Mouse (Mus musculus) neural tube, embryonic 12.5 days (tissue): ENCODE data around the gene Gzmd. TPM values are rescaled to one million over a fixed set of nuclear protein-coding genes. Genes with fewer than 3 reads are reported as not detected.
"Not testable (repeated sequence)": the region's sequence is repeated elsewhere in the genome, so short reads cannot be mapped to it uniquely, and the experiment has no call there.

Experiments used
- ATAC-seq: fragments of 200-750 bp; cut with Nextera tagmentation; 2 replicates; pipeline ENCODE4 v1.8.0; 2017; ENCODE audit warnings: low read depth, mild to moderate bottlenecking, moderate TSS enrichment, moderate library complexity; ENCODE audit not compliant: low FRiP score
- H3K27ac ChIP-seq: fragments of 300-500 bp; sonication (generic); 2 replicates; pipeline ENCODE4 v1.5.1; 2016
- H3K27me3 ChIP-seq: fragments of 300-500 bp; sonication (generic); replicated peaks from 2 replicates; pipeline ENCODE4 v1.6.1; 2016; ENCODE audit warnings: mild to moderate bottlenecking
- H3K36me3 ChIP-seq: fragments of 300-500 bp; sonication (generic); 2 replicates; pipeline ENCODE4 v1.6.1; 2016; ENCODE audit warnings: mild to moderate bottlenecking
- H3K4me1 ChIP-seq: fragments of 300-500 bp; sonication (generic); 2 replicates; pipeline ENCODE4 v1.6.1; 2016
- H3K4me2 ChIP-seq: fragments of 300-500 bp; sonication (generic); replicated peaks from 2 replicates; pipeline ENCODE4 v1.6.1; 2016; ENCODE audit warnings: mild to moderate bottlenecking
- H3K4me3 ChIP-seq: fragments of 300-500 bp; sonication (generic); 2 replicates; pipeline ENCODE4 v1.5.1; 2016
- H3K9ac ChIP-seq: fragments of 300-500 bp; sonication (generic); 2 replicates; pipeline ENCODE4 v1.6.1; 2016; ENCODE audit warnings: mild to moderate bottlenecking
- H3K9me3 ChIP-seq: fragments of 300-500 bp; sonication (generic); 2 replicates; pipeline ENCODE4 v1.6.1; 2016; ENCODE audit warnings: mild to moderate bottlenecking
- WGBS: fragments of 180-500 bp; shearing (Covaris S2); methylation state at CpG from one replicate; pipeline ENCODE4 v1.1.7; 2016; 5-methylcytosine and 5-hydroxymethylcytosine counted together
- polyA plus RNA-seq: library from polyadenylated mRNA; unstranded; fragments of >200 nt; fragmentation: Nextera tagmentation; extraction: Ambion mirVana; gene quantifications from 2 replicates; pipeline ENCODE4 v1.2.1, GENCODE M21; 2016

Gzmd gene
- not detected in 2 replicates for polyA plus RNA-seq

GRCm38 (mm10) chr14:56132508-56132907 lies at the start of gene Gzmd:
TSS of gene Gzmd (minus strand) at chr14:56132608.
- not testable (repeated sequence) for H3K9me3 ChIP-seq, H3K27me3 ChIP-seq, H3K36me3 ChIP-seq, H3K4me3 ChIP-seq, H3K4me2 ChIP-seq, ATAC-seq, H3K27ac ChIP-seq, H3K4me1 ChIP-seq, H3K9ac ChIP-seq
- WGBS = 77% methylated on average over 2 of the region's 2 CpGs

GRCm38 (mm10) chr14:56177651-56178050 lies 45.2 kb upstream of the Gzmd start:
- H3K27me3 ChIP-seq, H3K9me3 ChIP-seq, H3K4me1 ChIP-seq, H3K4me2 ChIP-seq, H3K36me3 ChIP-seq, H3K27ac ChIP-seq, H3K4me3 ChIP-seq, ATAC-seq, H3K9ac ChIP-seq: not testable (repeated sequence)
- WGBS = 25% methylated on average over 8 of the region's 8 CpGs

DNA sequence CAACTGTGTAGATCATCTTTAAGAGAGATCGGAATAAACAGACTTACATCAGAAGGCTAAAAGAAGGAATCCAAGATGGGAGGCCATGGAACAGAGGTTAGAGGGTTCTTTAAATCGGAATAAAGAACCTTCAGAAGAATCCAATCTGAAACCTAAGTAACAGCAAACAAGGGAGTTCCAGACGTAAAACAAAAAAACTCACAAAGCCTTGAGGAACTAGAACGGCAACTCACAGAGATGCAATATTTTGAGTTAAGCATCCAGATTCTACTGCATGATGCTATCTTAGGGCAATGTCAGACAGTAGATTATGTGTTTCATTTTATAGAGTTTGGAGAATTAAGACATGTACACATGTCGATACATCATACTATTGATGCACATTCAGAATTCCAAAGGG lies 42.1 kb upstream of the Gzmd start, which contains the start of gene Gzmn:
Gene Gzmn (minus strand): TSS at position 101 of the 400 bp plus-strand sequence.
- Histone ChIP-seq H3K4me3 (no peak within 1 kb of the TSS), H3K27me3 (no peaks in the 10 kb centered on the region), H3K4me2 (no peak within 1 kb of the TSS), H3K27ac (no peak within 1 kb of the TSS), H3K9me3 (no peaks in the 10 kb centered on the region), H3K4me1 (no peaks in the 10 kb centered on the region), H3K9ac (no peak within 1 kb of the TSS), H3K36me3 (no peaks in the 10 kb centered on the region)
- no peak for ATAC-seq
- WGBS = 92% methylated on average over 5 of the region's 5 CpGs

DNA sequence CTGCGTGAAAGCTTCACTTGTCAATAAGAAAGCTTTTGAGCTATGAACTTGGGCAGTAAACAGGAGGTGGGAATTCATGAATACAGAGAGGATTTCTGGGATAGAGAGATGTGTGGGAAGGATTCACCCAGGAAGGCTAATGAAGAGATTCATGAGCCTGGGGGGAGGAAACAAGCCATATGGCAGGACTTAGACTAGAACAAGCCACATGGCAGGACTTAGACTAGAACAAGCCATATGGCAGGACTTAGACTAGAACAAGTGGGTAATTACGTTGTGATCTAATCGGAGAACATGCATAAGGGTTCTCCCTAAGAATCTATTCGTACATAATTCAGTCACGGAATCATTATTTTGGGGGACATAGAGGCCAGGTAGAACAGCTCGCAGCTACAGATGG lies 41.0 kb upstream of the Gzmd start:
- H3K27ac ChIP-seq = no peak overlapping the region
- no peaks in the 10 kb centered on the region for H3K9me3 ChIP-seq
- ATAC-seq = no peak
- 92% methylated on average over 6 of the region's 6 CpGs for WGBS
- H3K4me3 ChIP-seq = no peak overlapping the region
- no peaks in the 10 kb centered on the region for H3K27me3 ChIP-seq
- H3K36me3 ChIP-seq = no peaks in the 10 kb centered on the region
- H3K9ac ChIP-seq = no peak overlapping the region
- no peaks in the 10 kb centered on the region for H3K4me1 ChIP-seq
- no peak overlapping the region for H3K4me2 ChIP-seq

DNA sequence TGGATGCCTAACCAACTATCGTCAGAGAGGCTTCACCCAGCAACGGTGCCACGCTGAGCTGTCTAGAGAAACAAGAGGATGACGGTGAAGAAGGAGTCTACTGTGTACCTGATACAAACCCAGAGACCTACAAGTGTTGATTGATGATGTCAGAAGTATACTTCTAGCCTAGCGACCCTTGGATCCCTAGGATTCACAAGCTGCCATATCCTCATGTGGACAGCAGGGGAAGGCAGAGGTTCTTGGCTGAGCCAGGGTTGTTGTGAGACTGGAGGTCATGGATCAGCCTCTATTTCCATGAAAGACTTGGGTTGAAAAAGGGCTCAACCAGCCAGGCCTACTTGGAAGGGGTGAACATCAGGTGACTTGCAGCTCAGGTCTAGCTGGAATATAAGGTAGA lies 40.3 kb upstream of the Gzmd start:
- no peaks in the 10 kb centered on the region for H3K36me3 ChIP-seq
- no peaks in the 10 kb centered on the region for H3K9me3 ChIP-seq
- no peak overlapping the region for H3K4me3 ChIP-seq
- no peaks in the 10 kb centered on the region for H3K27me3 ChIP-seq
- H3K9ac ChIP-seq = no peak overlapping the region
- 95% methylated on average over 5 of the region's 5 CpGs for WGBS
- no peak overlapping the region for H3K4me2 ChIP-seq
- ATAC-seq = no peak
- H3K27ac ChIP-seq = no peak overlapping the region
- H3K4me1 ChIP-seq = no peaks in the 10 kb centered on the region

DNA sequence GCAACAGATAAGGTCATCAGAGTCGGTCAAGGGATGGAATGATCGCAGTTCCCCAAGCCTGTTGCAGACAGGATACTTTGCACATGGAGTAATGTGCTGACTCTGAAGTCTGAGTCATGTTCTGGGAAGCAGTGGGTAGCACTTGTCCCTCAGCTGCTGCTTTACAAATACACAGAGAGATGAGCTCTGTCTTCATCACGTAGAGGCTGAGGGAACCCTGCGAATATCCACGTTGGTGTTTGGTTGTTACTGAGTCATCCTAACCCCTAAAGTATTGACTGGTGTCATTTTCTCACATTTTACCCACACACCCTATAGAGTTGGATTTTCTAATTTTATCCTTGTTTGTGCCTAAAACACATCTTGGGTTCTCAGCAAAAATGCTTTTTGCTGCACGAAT lies 35.6 kb upstream of the Gzmd start:
- Histone ChIP-seq H3K36me3 (no peaks in the 10 kb centered on the region), H3K9ac (no peak overlapping the region), H3K4me1 (no peaks in the 10 kb centered on the region), H3K9me3 (no peaks in the 10 kb centered on the region), H3K4me3 (no peak overlapping the region), H3K4me2 (no peak overlapping the region), H3K27me3 (no peaks in the 10 kb centered on the region), H3K27ac (no peak overlapping the region)
- 88% methylated on average over 6 of the region's 6 CpGs for WGBS
- no peak for ATAC-seq

DNA sequence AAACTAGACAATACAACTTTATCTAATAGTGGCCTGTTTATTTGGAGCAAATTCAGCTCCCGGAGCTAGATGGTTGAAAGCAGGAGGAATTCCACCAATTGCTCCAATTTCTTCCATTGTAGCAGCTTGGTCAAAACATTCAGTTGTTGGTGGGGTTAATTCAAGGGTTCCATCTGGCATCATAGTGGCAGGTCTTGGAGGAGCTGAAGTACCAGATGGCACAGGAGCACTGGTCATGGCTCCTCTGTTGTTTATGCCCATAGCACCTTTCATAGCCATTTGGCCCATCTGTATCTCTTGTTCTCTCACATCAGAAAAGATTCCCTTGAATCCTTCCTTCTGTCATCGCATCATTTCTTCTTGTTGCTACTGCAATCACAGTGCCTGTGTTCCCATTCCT lies 29.7 kb upstream of the Gzmd start:
- Histone ChIP-seq H3K27me3 (no peaks in the 10 kb centered on the region), H3K4me1 (no peaks in the 10 kb centered on the region), H3K4me2 (no peak overlapping the region), H3K27ac (no peak overlapping the region), H3K9me3 (no peaks in the 10 kb centered on the region), H3K9ac (no peak overlapping the region), H3K4me3 (no peak overlapping the region), H3K36me3 (no peaks in the 10 kb centered on the region)
- ATAC-seq = no peak
- WGBS = 86% methylated on average over 2 of the region's 2 CpGs

DNA sequence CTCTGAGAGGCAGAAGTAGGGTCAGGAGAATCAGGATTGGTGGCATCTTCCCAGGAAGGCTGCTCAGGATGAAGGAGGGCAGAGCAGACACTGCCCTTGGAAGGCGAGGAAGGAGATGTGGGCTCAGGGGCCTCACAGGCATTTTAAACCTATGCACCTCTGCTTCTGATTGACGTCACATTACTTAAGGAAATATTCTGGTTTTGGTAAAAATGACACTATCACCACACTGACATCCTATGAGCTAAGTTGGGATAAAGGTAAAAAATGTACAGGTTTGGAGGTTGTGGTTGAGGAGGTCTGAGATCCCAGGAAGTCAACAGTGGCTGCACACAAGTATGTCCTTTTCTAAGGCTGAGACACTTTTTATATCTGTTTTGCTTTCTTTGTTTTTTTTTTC lies 27.1 kb upstream of the Gzmd start, which contains the start of gene Gzmg:
Gene Gzmg (minus strand): TSS at position 101 of the 400 bp plus-strand sequence.
- not testable (repeated sequence) for H3K9ac ChIP-seq, H3K27me3 ChIP-seq, H3K4me3 ChIP-seq, H3K4me1 ChIP-seq, H3K27ac ChIP-seq, H3K9me3 ChIP-seq, ATAC-seq, H3K4me2 ChIP-seq, H3K36me3 ChIP-seq
- WGBS = 87% methylated on average over 2 of the region's 2 CpGs

GRCm38 (mm10) chr14:56155340-56155739 lies 22.9 kb upstream of the Gzmd start:
- Histone ChIP-seq H3K36me3 (no peaks in the 10 kb centered on the region), H3K27ac (no peak overlapping the region), H3K9me3 (no peaks in the 10 kb centered on the region), H3K27me3 (no peaks in the 10 kb centered on the region), H3K9ac (no peak overlapping the region), H3K4me1 (no peaks in the 10 kb centered on the region), H3K4me2 (no peak overlapping the region), H3K4me3 (no peak overlapping the region)
- 66% methylated on average over 2 of the region's 2 CpGs for WGBS
- ATAC-seq = no peak

GRCm38 (mm10) chr14:56133675-56134074 lies 1.3 kb upstream of the Gzmd start:
- WGBS = 79% methylated on average over 1 of the region's 1 CpGs
- not testable (repeated sequence) for H3K27me3 ChIP-seq, ATAC-seq, H3K4me1 ChIP-seq, H3K4me3 ChIP-seq, H3K9me3 ChIP-seq, H3K9ac ChIP-seq, H3K27ac ChIP-seq, H3K36me3 ChIP-seq, H3K4me2 ChIP-seq

- WGBS = 55% methylated on average over 3 of the region's 3 CpGs
- Histone ChIP-seq H3K27ac (no peak overlapping the region), H3K9ac (no peak overlapping the region), H3K36me3 (no peaks in the 10 kb centered on the region), H3K4me1 (no peaks in the 10 kb centered on the region), H3K27me3 (no peaks in the 10 kb centered on the region), H3K4me2 (no peak overlapping the region), H3K4me3 (no peak overlapping the region), H3K9me3 (no peaks in the 10 kb centered on the region)
- ATAC-seq = no peak
These were observed 4.1 kb downstream of the Gzmd start for GRCm38 (mm10) chr14:56128341-56128740.

GRCm38 (mm10) chr14:56123516-56123915 lies 8.9 kb downstream of the Gzmd start:
- no peaks in the 10 kb centered on the region for H3K4me1 ChIP-seq
- no peak overlapping the region for H3K27ac ChIP-seq
- no peak overlapping the region for H3K4me3 ChIP-seq
- 89% methylated on average over 3 of the region's 3 CpGs for WGBS
- H3K4me2 ChIP-seq = no peak overlapping the region
- ATAC-seq = no peak
- H3K9me3 ChIP-seq = no peaks in the 10 kb centered on the region
- no peaks in the 10 kb centered on the region for H3K27me3 ChIP-seq
- H3K36me3 ChIP-seq = no peaks in the 10 kb centered on the region
- no peak overlapping the region for H3K9ac ChIP-seq

- Histone ChIP-seq H3K4me1 (no peaks in the 10 kb centered on the region), H3K27ac (no peak within 1 kb of the TSS), H3K27me3 (no peaks in the 10 kb centered on the region), H3K4me2 (no peak within 1 kb of the TSS), H3K36me3 (no peaks in the 10 kb centered on the region), H3K9ac (no peak within 1 kb of the TSS), H3K4me3 (no peak within 1 kb of the TSS), H3K9me3 (no peaks in the 10 kb centered on the region)
- ATAC-seq = no peak
These were observed 11.9 kb downstream of the Gzmd start, which contains the start of gene Gzme for GRCm38 (mm10) chr14:56120525-56120924. TSS of gene Gzme (minus strand) at chr14:56120625.
